Mouse (Mus musculus) ES-E14 (cell line): ENCODE results near the gene Prn.

Experiments
- CHD2 ChIP-seq: IDR thresholded peaks from 2 replicates; pipeline ENCODE4 v1.6.1; 2014; ENCODE audit warnings: mild to moderate bottlenecking, low read depth, low read length, inconsistent platforms
- HCFC1 ChIP-seq: IDR thresholded peaks from 2 replicates; pipeline ENCODE4 v1.6.1; 2012; ENCODE audit warnings: low read length, inconsistent platforms, borderline replicate concordance; ENCODE audit not compliant: insufficient read depth
- MAFK ChIP-seq: IDR thresholded peaks from 2 replicates; pipeline ENCODE4 v1.6.1; 2014; ENCODE audit warnings: mild to moderate bottlenecking, low read depth, low read length, inconsistent platforms; ENCODE audit not compliant: insufficient read depth
- ZC3H11A ChIP-seq: IDR thresholded peaks from 2 replicates; pipeline ENCODE4 v1.6.1; 2012; ENCODE audit warnings: low read depth, mild to moderate bottlenecking, inconsistent platforms, low read length, borderline replicate concordance
- ZNF384 ChIP-seq: IDR thresholded peaks from 2 replicates; pipeline ENCODE4 v1.6.1; 2012; ENCODE audit warnings: low read depth, low read length, inconsistent platforms

GRCm38 (mm10) chr2:131876551-131877265, 33.0 kb upstream of the Prn start:
- TF ChIP-seq ZC3H11A: no peak
- TF ChIP-seq HCFC1: no peak
- TF ChIP-seq ZNF384: no peak
- no peak for TF ChIP-seq MAFK
- no peak for TF ChIP-seq CHD2
